Mouse (Mus musculus): Measurements from ENCODE around the gene Osbpl9. TPM values are rescaled to one million over a fixed set of nuclear protein-coding genes. Genes with fewer than 3 reads are reported as not detected.

Gene Osbpl9
- total and polyA plus RNA-seq, 3 experiments: 55.5 to 73.5 (median 59.2) TPM

DNA sequence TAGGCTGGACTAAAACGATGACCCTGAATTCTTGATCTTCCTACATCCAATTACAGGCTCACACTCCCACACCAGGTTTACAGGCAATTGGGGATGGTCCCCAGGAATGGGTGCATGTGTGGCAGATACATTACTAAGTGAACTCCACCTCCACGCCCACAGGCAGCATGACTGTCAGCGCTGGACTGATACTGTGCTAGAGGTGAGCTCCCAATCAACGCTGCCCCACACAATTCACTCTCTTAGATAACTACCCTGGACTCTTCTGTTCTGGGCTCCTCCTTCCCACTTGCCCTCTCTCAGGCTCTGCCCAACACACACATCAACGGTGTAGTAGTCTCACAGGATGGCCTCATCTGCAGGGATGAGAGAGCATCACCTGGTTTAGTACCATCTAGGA lies 109.7 kb downstream of the Osbpl9 start:
- no peaks in the 10 kb centered on the region for H3K79me2 ChIP-seq (replicated peaks; ENCODE audit: control insufficient read depth, extremely low read depth, insufficient read depth, poor library complexity, severe bottlenecking)
- no peak overlapping the region for H3K4me2 ChIP-seq (ENCODE audit: insufficient read depth, low read depth, poor library complexity, severe bottlenecking)
- DNase-seq (ENCODE audit: extremely low read depth): no peak
- H3K36me3 ChIP-seq (replicated peaks in 1 of 2; ENCODE audit: control insufficient read depth in 1 of 2, insufficient read depth in 1 of 2, low read length in 1 of 2): peaks cover 24 to 58% of the 10 kb centered on the region in 2 experiments
- H3K9ac ChIP-seq (ENCODE audit: insufficient read depth, low read depth): no peak overlapping the region
- no peak overlapping the region for H3K27ac ChIP-seq (ENCODE audit: insufficient read depth, low read depth)
- in situ Hi-C loops (cut with MboI; ENCODE audit: low pct_ligation_motif_present, low pct_unique_long_range_greater_than_20kb, low sequenced_read_pairs) (no loop called here), dilution Hi-C loops (cut with MboI; ENCODE audit: extremely low pct_ligation_motif_present, extremely low pct_unique_long_range_greater_than_20kb, low sequenced_read_pairs) (no loop called here)
- TF ChIP-seq MYC (IDR thresholded peaks at IDR 0.05; ENCODE audit: low read depth, low read length) (no peak), ZNF384 (IDR thresholded peaks at IDR 0.05; ENCODE audit: low read depth, low read length) (no peak), BHLHE40 (IDR thresholded peaks at IDR 0.05; ENCODE audit: low read depth, low read length) (no peak), JUND (conservative IDR thresholded peaks at IDR 0.05; ENCODE audit: low read depth, low read length) (no peak), ZKSCAN1 (IDR thresholded peaks at IDR 0.05; ENCODE audit: borderline replicate concordance, low read depth, low read length) (no peak), POLR2A (IDR thresholded peaks at IDR 0.05; ENCODE audit: low read depth, low read length) (no peak), SIN3A (IDR thresholded peaks at IDR 0.05; ENCODE audit: low read length) (no peak), CHD2 (IDR thresholded peaks at IDR 0.05; ENCODE audit: low read length) (no peak), E2F4 (IDR thresholded peaks at IDR 0.05; ENCODE audit: insufficient replicate concordance, low read depth, low read length) (no peak), ETS1 (conservative IDR thresholded peaks at IDR 0.05; ENCODE audit: low read depth, low read length) (no peak), RAD21 (IDR thresholded peaks at IDR 0.05; ENCODE audit: low read depth, low read length) (no peak), EP300 (IDR thresholded peaks at IDR 0.05; ENCODE audit: low read length) (no peak), RCOR1 (conservative IDR thresholded peaks at IDR 0.05; ENCODE audit: low read depth, low read length) (no peak), USF2 (conservative IDR thresholded peaks at IDR 0.05; ENCODE audit: low read depth, low read length) (no peak)
- H3K9me3 ChIP-seq (replicated peaks; ENCODE audit: low read length): no peaks in the 10 kb centered on the region
- H3K4me3 ChIP-seq (replicated peaks in 1 of 3; ENCODE audit: low read depth in 2 of 3, low read length in 2 of 3, poor library complexity in 1 of 3): no peak overlapping the region
- H3K4me1 ChIP-seq (ENCODE audit: control insufficient read depth in 1 of 2, insufficient read depth in 2 of 2): no peaks in the 10 kb centered on the region
- H3K27me3 ChIP-seq (replicated peaks): no peaks in the 10 kb centered on the region

DNA sequence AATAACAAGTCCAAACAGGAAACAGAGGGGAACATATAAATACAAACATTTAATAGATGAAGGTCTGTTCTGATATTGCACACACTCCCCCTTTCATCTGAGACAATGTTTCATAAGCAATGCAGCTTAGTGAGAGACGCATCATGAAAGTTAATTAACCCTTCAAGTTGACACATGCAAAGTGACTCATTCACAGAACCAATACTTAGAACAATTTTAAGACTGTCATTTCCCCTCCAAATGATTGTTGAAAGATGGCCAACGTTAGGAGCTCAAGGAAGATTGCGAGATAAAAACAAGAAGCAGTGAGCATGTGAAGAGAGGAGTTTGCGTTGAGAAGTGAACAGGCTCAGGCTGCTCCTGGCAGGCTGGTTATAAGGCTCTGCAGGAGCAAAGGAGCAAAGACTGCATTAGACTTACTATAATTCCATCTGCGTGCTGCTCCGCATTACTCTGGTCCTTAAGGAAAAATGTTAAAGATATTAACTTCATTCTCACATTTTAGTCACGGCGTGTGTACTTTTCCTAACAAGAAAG lies 110.8 kb downstream of the Osbpl9 start:
- Histone ChIP-seq H3K27me3 (replicated peaks) (no peaks in the 10 kb centered on the region), H3K9me3 (replicated peaks; ENCODE audit: low read length) (no peaks in the 10 kb centered on the region), H3K4me2 (ENCODE audit: insufficient read depth, low read depth, poor library complexity, severe bottlenecking) (no peak overlapping the region), H3K4me1 (ENCODE audit: control insufficient read depth in 1 of 2, insufficient read depth in 2 of 2) (no peaks in the 10 kb centered on the region), H3K27ac (ENCODE audit: insufficient read depth, low read depth) (no peak overlapping the region), H3K79me2 (replicated peaks; ENCODE audit: control insufficient read depth, extremely low read depth, insufficient read depth, poor library complexity, severe bottlenecking) (no peaks in the 10 kb centered on the region), H3K9ac (ENCODE audit: insufficient read depth, low read depth) (no peak overlapping the region), H3K36me3 (replicated peaks in 1 of 2; ENCODE audit: control insufficient read depth in 1 of 2, insufficient read depth in 1 of 2, low read length in 1 of 2) (peaks cover 18 to 57% of the 10 kb centered on the region in 2 experiments), H3K4me3 (replicated peaks in 1 of 3; ENCODE audit: low read depth in 2 of 3, low read length in 2 of 3, poor library complexity in 1 of 3) (no peak overlapping the region)
- dilution Hi-C loops (cut with MboI; ENCODE audit: extremely low pct_ligation_motif_present, extremely low pct_unique_long_range_greater_than_20kb, low sequenced_read_pairs): no loop called here
- TF ChIP-seq HCFC1 (IDR thresholded peaks at IDR 0.05; ENCODE audit: low read depth, low read length) (no peak), NELFE (IDR thresholded peaks at IDR 0.05; ENCODE audit: low read depth, low read length) (no peak), POLR2AphosphoS2 (IDR thresholded peaks at IDR 0.05; ENCODE audit: low read depth, low read length) (no peak), ELF1 (IDR thresholded peaks at IDR 0.05; ENCODE audit: low read depth, low read length) (no peak), GABPA (IDR thresholded peaks at IDR 0.05; ENCODE audit: insufficient replicate concordance, low read depth, low read length) (no peak), CHD2 (IDR thresholded peaks at IDR 0.05; ENCODE audit: low read length) (no peak), JUN (IDR thresholded peaks at IDR 0.05; ENCODE audit: insufficient read depth, low read depth, low read length) (no peak), ZKSCAN1 (IDR thresholded peaks at IDR 0.05; ENCODE audit: borderline replicate concordance, low read depth, low read length) (no peak), ZNF384 (IDR thresholded peaks at IDR 0.05; ENCODE audit: low read depth, low read length) (no peak), TBP (conservative IDR thresholded peaks at IDR 0.05; ENCODE audit: low read depth, low read length) (no peak), TCF12 (IDR thresholded peaks at IDR 0.05; ENCODE audit: low read depth, low read length) (no peak), SIN3A (IDR thresholded peaks at IDR 0.05; ENCODE audit: low read length) (no peak), USF1 (IDR thresholded peaks at IDR 0.05; ENCODE audit: low read depth, low read length) (no peak), UBTF (IDR thresholded peaks at IDR 0.05; ENCODE audit: low read depth, low read length) (no peak), RCOR1 (conservative IDR thresholded peaks at IDR 0.05; ENCODE audit: low read depth, low read length) (no peak)
- DNase-seq (ENCODE audit: extremely low read depth): no peak
- in situ Hi-C loops (cut with MboI; ENCODE audit: low pct_ligation_motif_present, low pct_unique_long_range_greater_than_20kb, low sequenced_read_pairs): no loop called here

All from CH12.LX (cell line).